Mouse (Mus musculus) small intestine, adult 10 weeks (tissue): ENCODE results near the gene Limk1. TPM values are rescaled to one million over a fixed set of nuclear protein-coding genes. Genes with fewer than 3 reads are reported as not detected.

ENCODE experiments used
- polyA plus RNA-seq: library from polyadenylated mRNA; stranded (reverse); fragments of 350-450 nt; fragmentation: Illumina TruSeq; extraction: RNeasy Lipid Tissue Mini Kit (QIAGEN cat#74804); gene quantifications from one replicate; pipeline ENCODE4 v1.2.3, GENCODE M21; 2014; ENCODE audit warnings: low replicate concordance

The Limk1 gene
- polyA plus RNA-seq, result 0.37 TPM

GRCm38 (mm10) chr5:134688086-134688717 is at the start of gene Limk1:
Gene Limk1 (minus strand): TSS chr5:134688598.

GRCm38 (mm10) chr5:134639269-134639682 is 49.1 kb downstream of the Limk1 start, which contains the start of gene Eif4h:
Gene Eif4h (minus strand): TSS chr5:134639490.

DNA sequence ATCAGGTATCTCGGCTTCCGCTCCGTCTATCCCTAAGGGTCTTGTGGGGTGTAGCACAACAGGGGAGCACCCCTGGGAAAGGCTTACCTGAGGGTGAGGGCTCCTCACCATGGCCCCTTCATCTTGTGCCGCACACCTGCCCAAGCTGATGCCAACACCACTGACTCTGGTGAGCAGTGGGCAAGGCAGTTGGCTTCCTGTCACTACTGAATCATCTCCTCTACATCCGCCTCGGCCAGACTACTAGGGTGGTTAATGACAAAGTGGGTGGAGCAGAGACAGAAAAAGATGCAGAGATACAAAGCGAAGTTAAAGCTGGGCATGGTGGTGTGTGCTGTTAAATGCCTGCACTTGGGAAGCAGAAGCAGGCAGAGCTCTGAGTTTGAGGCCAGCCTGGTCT is 73.6 kb downstream of the Limk1 start, which contains the start of gene Lat2:
Lat2 (minus strand) TSS at position 224 of the 400 bp plus-strand sequence.

Other genes starting within 250 kb of the Limk1 start
- 11.2 TPM for gene Gtf2ird1, start 231.9 kb downstream of the Limk1 start, polyA plus RNA-seq
- 1.1 TPM for gene Clip2, start 136.2 kb downstream of the Limk1 start, polyA plus RNA-seq
- gene Syna, start 128.4 kb downstream of the Limk1 start, polyA plus RNA-seq, result 2.6 TPM
- 5.3 TPM for gene Rfc2, start 107.2 kb downstream of the Limk1 start, polyA plus RNA-seq
- 4.4 TPM for gene Lat2, start 73.6 kb downstream of the Limk1 start, polyA plus RNA-seq
- 100 TPM for gene Eif4h, start 49.1 kb downstream of the Limk1 start, polyA plus RNA-seq
- 1.1 TPM for gene Eln, start 58.7 kb upstream of the Limk1 start, polyA plus RNA-seq
- not detected for gene Tmem270, start 218.1 kb upstream of the Limk1 start, polyA plus RNA-seq
- gene Cldn13, start 226.9 kb upstream of the Limk1 start, polyA plus RNA-seq, result not detected
- 4.4 TPM for gene Mettl27, start 243.8 kb upstream of the Limk1 start, polyA plus RNA-seq